Mouse (Mus musculus): ENCODE measurements around the gene Mmp21. TPM values are rescaled to one million over a fixed set of nuclear protein-coding genes. Genes with fewer than 3 reads are reported as not detected.

The Mmp21 gene
- polyA plus RNA-seq (2012; rRNA removed) = 0.06 TPM in 2 replicates

GRCm38 (mm10) chr7:133679961-133680360, at the start of gene Mmp21:
Mmp21 (minus strand) TSS chr7:133680061.

GRCm38 (mm10) chr7:133637361-133638305, 42.2 kb downstream of the Mmp21 start, which contains the start of gene Edrf1:
Edrf1 (plus strand) TSS chr7:133637543.

Other genes starting within 250 kb of the Mmp21 start
- gene Tex36, start 77.9 kb downstream of the Mmp21 start, polyA plus RNA-seq (2012; rRNA removed) = not detected in 2 replicates
- 8.3 and 10.3 TPM in 2 replicates for gene Edrf1, start 42.5 kb downstream of the Mmp21 start, polyA plus RNA-seq (2012; rRNA removed)
- 63.3 and 67.3 TPM in 2 replicates for gene Bccip, start 29.3 kb upstream of the Mmp21 start, polyA plus RNA-seq (2012; rRNA removed)
- gene Uros, start 30.0 kb upstream of the Mmp21 start, polyA plus RNA-seq (2012; rRNA removed) = 149 and 174 TPM in 2 replicates
- gene Fank1, start 96.8 kb upstream of the Mmp21 start, polyA plus RNA-seq (2012; rRNA removed) = 0.02 TPM in 1 of 2 replicates, not detected in the other
- 6.5 and 7.0 TPM in 2 replicates for gene Dhx32, start 102.7 kb upstream of the Mmp21 start, polyA plus RNA-seq (2012; rRNA removed)